Mouse (Mus musculus): ENCODE results near the gene Impdh2. TPM values are rescaled to one million over a fixed set of nuclear protein-coding genes. Genes with fewer than 3 reads are reported as not detected.
A peak's percentile ranks its signal among the peaks of the same experiment; 100 is the strongest.

Gene Impdh2
- total RNA-seq, 2 experiments from 2014 or later: 51.9 to 54.0 TPM

- DNase-seq: peak; percentile 92
Observed at GRCm38 (mm10) chr9:108569381-108570206, 9.5 kb downstream of the Impdh2 start, which contains the start of gene Dalrd3. Gene Dalrd3, plus strand, starts transcription at chr9:108569886.

GRCm38 (mm10) chr9:108570207-108570896 lies 10.3 kb downstream of the Impdh2 start:
- DNase-seq: peak; percentile 58

- no peak for DNase-seq
Observed at GRCm38 (mm10) chr9:108571401-108571973, 11.4 kb downstream of the Impdh2 start.

GRCm38 (mm10) chr9:108572321-108572720 lies 12.2 kb downstream of the Impdh2 start:
- no peak for DNase-seq

- DNase-seq: peak; percentile 46
Observed at GRCm38 (mm10) chr9:108573774-108574690, 13.9 kb downstream of the Impdh2 start.

- no peak for DNase-seq
Observed at GRCm38 (mm10) chr9:108574921-108575320, 14.8 kb downstream of the Impdh2 start.

- no peak for DNase-seq
Observed at GRCm38 (mm10) chr9:108575321-108576297, 15.5 kb downstream of the Impdh2 start.

- no peak for DNase-seq
Observed at GRCm38 (mm10) chr9:108577025-108577424, 16.9 kb downstream of the Impdh2 start.

GRCm38 (mm10) chr9:108577934-108578544 lies 18.0 kb downstream of the Impdh2 start:
- no peak for DNase-seq

GRCm38 (mm10) chr9:108578545-108579343 lies 18.7 kb downstream of the Impdh2 start, which contains the start of gene Wdr6:
Gene Wdr6, minus strand, starts transcription at chr9:108578739.
- DNase-seq: peak; percentile 94

- no peak for DNase-seq
Observed at GRCm38 (mm10) chr9:108579344-108579690, 19.2 kb downstream of the Impdh2 start.

- DNase-seq: peak; percentile 57
Observed at GRCm38 (mm10) chr9:108587571-108588180, 27.6 kb downstream of the Impdh2 start.

GRCm38 (mm10) chr9:108589229-108589628 lies 29.1 kb downstream of the Impdh2 start:
- DNase-seq: no peak

- no peak for DNase-seq
Observed at GRCm38 (mm10) chr9:108591462-108591861, 31.4 kb downstream of the Impdh2 start.

GRCm38 (mm10) chr9:108594354-108594753 lies 34.3 kb downstream of the Impdh2 start:
- no peak for DNase-seq

- DNase-seq: peak; percentile 62
Observed at GRCm38 (mm10) chr9:108596998-108597764, 37.1 kb downstream of the Impdh2 start, which contains the start of gene P4htm. Gene P4htm, minus strand, starts transcription at chr9:108597667.

- DNase-seq: no peak
Observed at GRCm38 (mm10) chr9:108599021-108599566, 39.0 kb downstream of the Impdh2 start.

GRCm38 (mm10) chr9:108600011-108600410 lies 39.9 kb downstream of the Impdh2 start:
- no peak for DNase-seq
